Mouse (Mus musculus): ENCODE data around the gene Cyp19a1.

The Cyp19a1 gene

GRCm38 (mm10) chr9:54169489-54169888, 98.4 kb downstream of the Cyp19a1 start:
- DNase-seq (ENCODE audit: low spot score) = no peak

GRCm38 (mm10) chr9:54168425-54168824, 99.5 kb downstream of the Cyp19a1 start:
- no peak for DNase-seq (ENCODE audit: low spot score)

DNA sequence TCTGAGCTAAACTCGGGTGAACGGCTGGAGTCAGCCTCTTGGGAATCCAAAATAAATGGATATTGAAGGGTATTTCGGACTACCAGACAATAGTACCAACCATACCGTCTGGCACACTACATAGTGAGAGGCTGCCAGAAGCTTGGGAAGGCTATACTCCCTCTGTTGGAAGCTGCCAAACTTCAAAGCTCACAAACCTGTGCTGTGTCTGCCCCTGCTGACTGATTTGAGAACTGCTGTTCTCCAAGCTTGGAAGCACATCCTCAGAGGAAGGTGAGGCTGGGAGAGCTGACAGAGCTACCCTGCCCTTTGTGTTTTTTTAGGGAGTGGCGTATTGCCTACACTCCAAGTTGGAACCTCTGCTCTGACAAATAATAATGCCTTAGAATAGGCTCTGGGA, 104.8 kb downstream of the Cyp19a1 start:
- DNase-seq (ENCODE audit: low spot score) = no peak

DNA sequence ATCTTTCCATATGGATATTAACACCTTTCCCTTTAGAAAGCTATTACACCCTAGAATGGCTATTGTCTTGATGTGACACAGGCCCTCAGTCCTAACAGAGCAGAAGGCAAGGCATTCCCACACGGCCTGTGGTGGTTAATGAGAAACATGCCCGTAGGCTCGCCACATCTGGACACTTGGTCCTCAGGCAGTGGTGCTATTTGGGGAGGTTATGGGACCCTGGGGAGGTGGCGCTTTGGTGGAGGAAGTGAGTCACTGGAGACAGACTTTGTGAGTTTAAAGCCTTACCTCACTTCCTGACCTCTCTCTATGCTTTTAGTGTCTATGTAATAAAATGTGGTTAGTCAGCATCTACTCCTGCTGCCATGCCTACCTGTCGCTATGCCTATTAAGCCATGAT, 114.2 kb downstream of the Cyp19a1 start:
- no peak for DNase-seq (ENCODE audit: low spot score)

GRCm38 (mm10) chr9:54139191-54139590, 128.7 kb downstream of the Cyp19a1 start:
- no peak for DNase-seq (ENCODE audit: low spot score)
